In genomic region chr16:45690178-45690577, GRCm38 (mm10) we compare ENCODE assay signal across 9 mouse cellular contexts. TPM values are rescaled to one million over a fixed set of nuclear protein-coding genes. Genes with fewer than 3 reads are reported as not detected.
DNase-seq lines count a peak whose midpoint lies in the region; ATAC-seq lines count a peak whose summit lies in the region.
"Had no signal": no experiment of that assay in that cellular context is flagged by ENCODE, and none has a peak within 500 bp of the region (broad histone marks: within the 10 kb centered on the region; RNA-seq: fewer than 3 reads in every experiment).

No protein-coding gene starts in this region.

- peak; percentile 83 for ATAC-seq in hindbrain, embryonic 16.5 days
- peak; percentile 68 for ATAC-seq in neural tube, embryonic 12.5 days (ENCODE audit: low FRiP score, low read depth)
- ATAC-seq in erythroid progenitor cell, adult 5-6 weeks (replicated peaks; ENCODE audit: low FRiP score, poor library complexity, severe bottlenecking): no peak

- 4% methylated on average over 4 of the region's 4 CpGs for WGBS in hindbrain, embryonic 16.5 days
- 11% methylated on average over 4 of the region's 4 CpGs for WGBS in neural tube, embryonic 12.5 days

- no peak overlapping the region for H3K4me3 ChIP-seq in hindbrain, embryonic 16.5 days (ENCODE audit: low read length)
- H3K4me3 ChIP-seq in neural tube, embryonic 12.5 days: no peak overlapping the region
- H3K4me3 ChIP-seq: megakaryocyte, embryonic 14.5 days had no signal

- H3K9me3 ChIP-seq in hindbrain, embryonic 16.5 days (ENCODE audit: control insufficient read depth, low read length): no peaks in the 10 kb centered on the region
- H3K9me3 ChIP-seq in neural tube, embryonic 12.5 days: no peaks in the 10 kb centered on the region
- H3K9me3 ChIP-seq: megakaryocyte, embryonic 14.5 days had no signal

- H3K4me2 ChIP-seq in hindbrain, embryonic 16.5 days (ENCODE audit: low read length): no peak overlapping the region
- H3K4me2 ChIP-seq in neural tube, embryonic 12.5 days (replicated peaks): no peak overlapping the region

- H3K36me3 ChIP-seq in hindbrain, embryonic 16.5 days (ENCODE audit: control insufficient read depth, insufficient read depth, low read length): no peaks in the 10 kb centered on the region
- H3K36me3 ChIP-seq in neural tube, embryonic 12.5 days: no peaks in the 10 kb centered on the region

- H3K4me1 ChIP-seq in hindbrain, embryonic 16.5 days (ENCODE audit: control insufficient read depth, insufficient read depth, low read depth, low read length): peaks cover 5% of the 10 kb centered on the region
- H3K4me1 ChIP-seq in neural tube, embryonic 12.5 days: peaks cover 8% of the 10 kb centered on the region; the same call in 1 of the 2 replicates
- H3K4me1 ChIP-seq: megakaryocyte, embryonic 14.5 days had no signal

- H3K27me3 ChIP-seq in hindbrain, embryonic 16.5 days (replicated peaks; ENCODE audit: control insufficient read depth, insufficient read depth, low read length): no peaks in the 10 kb centered on the region
- H3K27me3 ChIP-seq in neural tube, embryonic 12.5 days (replicated peaks): no peaks in the 10 kb centered on the region

- DNase-seq in R1 (ENCODE audit: low read depth, low spot score) (peak; percentile 80), MN1 (ENCODE audit: low spot score) (no peak)
- peak; percentile 64 for DNase-seq in embryo, embryonic 10.5 days (ENCODE audit: low spot score)
- DNase-seq in kidney, postnatal 14 days: no peak
- DNase-seq: kidney, postnatal 25 days had no signal

- H3K27ac ChIP-seq in hindbrain, embryonic 16.5 days (ENCODE audit: low read depth, low read length): peak overlapping the region; percentile 9; the same call in 1 of the 2 replicates
- no peak overlapping the region for H3K27ac ChIP-seq in neural tube, embryonic 12.5 days

- H3K9ac ChIP-seq in hindbrain, embryonic 16.5 days (ENCODE audit: low read depth, low read length): no peak overlapping the region
- no peak overlapping the region for H3K9ac ChIP-seq in neural tube, embryonic 12.5 days

RNA-seq across cellular contexts. Expression of gene Tmprss7, which starts 3.3 kb away (rescaled TPM):
- polyA plus RNA-seq in hindbrain, embryonic 16.5 days (2015; fragmentation: Nextera tagmentation; extraction: Ambion mirVana): 0.50 and 0.87 TPM in 2 replicates
- 0.66 and 0.77 TPM in 2 replicates for polyA plus RNA-seq in neural tube, embryonic 12.5 days (2016; fragmentation: Nextera tagmentation; extraction: Ambion mirVana)
- total RNA-seq in erythroid progenitor cell, adult 5-6 weeks (2015; ENCODE audit: low replicate concordance): not detected in 2 replicates
- not detected in 2 replicates for total RNA-seq in erythroid progenitor cell, adult 5-6 weeks (2017; ENCODE audit: low replicate concordance)

RNA-seq across cellular contexts. Expression of gene Tagln3, which starts 34.2 kb away (rescaled TPM):
- polyA plus RNA-seq in hindbrain, embryonic 16.5 days (2015; fragmentation: Nextera tagmentation; extraction: Ambion mirVana): 428 and 438 TPM in 2 replicates
- polyA plus RNA-seq in neural tube, embryonic 12.5 days (2016; fragmentation: Nextera tagmentation; extraction: Ambion mirVana): 584 and 621 TPM in 2 replicates
- 1.4 and 2.5 TPM in 2 replicates for total RNA-seq in erythroid progenitor cell, adult 5-6 weeks (2015; ENCODE audit: low replicate concordance)
- total RNA-seq in erythroid progenitor cell, adult 5-6 weeks (2017; ENCODE audit: low replicate concordance): 0.30 TPM in 1 of 2 replicates, not detected in the other

RNA-seq across cellular contexts. Expression of gene BC016579, which starts 36.3 kb away (rescaled TPM):
- polyA plus RNA-seq in hindbrain, embryonic 16.5 days (2015; fragmentation: Nextera tagmentation; extraction: Ambion mirVana): not detected in 2 replicates
- 0.11 TPM in 1 of 2 replicates, not detected in the other for polyA plus RNA-seq in neural tube, embryonic 12.5 days (2016; fragmentation: Nextera tagmentation; extraction: Ambion mirVana)
- not detected in 2 replicates for total RNA-seq in erythroid progenitor cell, adult 5-6 weeks (2015; ENCODE audit: low replicate concordance)
- total RNA-seq in erythroid progenitor cell, adult 5-6 weeks (2017; ENCODE audit: low replicate concordance): not detected in 2 replicates

RNA-seq across cellular contexts. Expression of gene Abhd10, which starts 52.6 kb away (rescaled TPM):
- 39.3 and 39.5 TPM in 2 replicates for polyA plus RNA-seq in hindbrain, embryonic 16.5 days (2015; fragmentation: Nextera tagmentation; extraction: Ambion mirVana)
- polyA plus RNA-seq in neural tube, embryonic 12.5 days (2016; fragmentation: Nextera tagmentation; extraction: Ambion mirVana): 47.0 and 47.4 TPM in 2 replicates
- 9.0 and 21.4 TPM in 2 replicates for total RNA-seq in erythroid progenitor cell, adult 5-6 weeks (2015; ENCODE audit: low replicate concordance)
- 18.5 and 20.4 TPM in 2 replicates for total RNA-seq in erythroid progenitor cell, adult 5-6 weeks (2017; ENCODE audit: low replicate concordance)

Comparison
In these comparisons a context has a peak if more than half of its experiments do, and no peak if none do; other contexts are left out.
1. DNase-seq: peak in R1 (single experiment) and embryo, embryonic 10.5 days (single experiment); none in kidney, postnatal 14 days (single experiment) and MN1 (single experiment).